Comparison of ENCODE assay signal across 8 mouse cellular contexts in genomic region chr11:75587493-75588284, GRCm38 (mm10). TPM values are rescaled to one million over a fixed set of nuclear protein-coding genes. Genes with fewer than 3 reads are reported as not detected.
DNase-seq lines count a peak whose midpoint lies in the region; ATAC-seq and TF ChIP-seq lines count a peak whose summit lies in the region.

TSS of gene Pitpna (plus strand) at chr11:75588097.

- H3K4me3 ChIP-seq in G1E (ENCODE audit: low read depth, low read length) = peak within 1 kb of the TSS; percentile 95
- H3K4me3 ChIP-seq in forebrain, postnatal 0 days (ENCODE audit: low read depth, low read length) = peak within 1 kb of the TSS; percentile 88
- H3K4me3 ChIP-seq in lung, embryonic 15.5 days = peak within 1 kb of the TSS; percentile 79

- H3K4me2 ChIP-seq in forebrain, postnatal 0 days (ENCODE audit: low read depth) = peak within 1 kb of the TSS; percentile 75
- peak within 1 kb of the TSS; percentile 92 for H3K4me2 ChIP-seq in lung, embryonic 15.5 days

- H3K36me3 ChIP-seq in G1E (replicated peaks) = peaks cover 35% of the 10 kb centered on the region
- H3K36me3 ChIP-seq in forebrain, postnatal 0 days (ENCODE audit: insufficient read depth) = peaks cover 5% of the 10 kb centered on the region
- H3K36me3 ChIP-seq in lung, embryonic 15.5 days = peaks cover 7% of the 10 kb centered on the region

- peak; percentile 87 for DNase-seq in G1E (ENCODE audit: low spot score)
- DNase-seq in cerebellum, adult 18-20 months = peak; percentile 97 to 98
- peak; percentile 95 for DNase-seq in forebrain, postnatal 0 days
- peak; percentile 97 for DNase-seq in heart, postnatal 4 days
- peak; percentile 92 to 94 for DNase-seq in layer of hippocampus, adult 8-10 months (ENCODE audit: low spot score in 2 of 2)
- peak; percentile 90 for DNase-seq in ovary, adult 18-20 months (ENCODE audit: low spot score)
- DNase-seq in thymus, postnatal 0 days (ENCODE audit: low spot score) = peak; percentile 95

- H3K4me1 ChIP-seq in G1E (ENCODE audit: insufficient read depth, low read depth, low read length) = peaks cover 46% of the 10 kb centered on the region
- H3K4me1 ChIP-seq in forebrain, postnatal 0 days (ENCODE audit: insufficient read depth) = peaks cover 12% of the 10 kb centered on the region
- H3K4me1 ChIP-seq in lung, embryonic 15.5 days = peaks cover 25% of the 10 kb centered on the region

- H3K9ac ChIP-seq in forebrain, postnatal 0 days = peak within 1 kb of the TSS; percentile 93
- H3K9ac ChIP-seq in lung, embryonic 15.5 days = peak within 1 kb of the TSS; percentile 82

- no peaks in the 10 kb centered on the region for H3K9me3 ChIP-seq in G1E (replicated peaks)
- H3K9me3 ChIP-seq in forebrain, postnatal 0 days (ENCODE audit: low read length) = no peaks in the 10 kb centered on the region
- H3K9me3 ChIP-seq in lung, embryonic 15.5 days = no peaks in the 10 kb centered on the region

- 5% methylated on average over 49 of the region's 49 CpGs for WGBS in forebrain, postnatal 0 days
- WGBS in lung, embryonic 15.5 days = 4% methylated on average over 49 of the region's 49 CpGs

- peak; percentile 75 for ATAC-seq in G1E (ENCODE audit: extremely low read depth, insufficient number of reproducible peaks, low FRiP score, poor library complexity, severe bottlenecking)
- ATAC-seq in forebrain, postnatal 0 days = peak; percentile 98
- peak; percentile 93 for ATAC-seq in lung, embryonic 15.5 days (ENCODE audit: borderline replicate concordance, extremely low read depth, low FRiP score, low TSS enrichment)

- no peak for TF ChIP-seq CTCF in G1E (IDR thresholded peaks at IDR 0.05; ENCODE audit: low read depth, low read length)
- peak; percentile 18; the same call in 1 of the 2 replicates for TF ChIP-seq CTCF in forebrain, postnatal 0 days (IDR thresholded peaks at IDR 0.05; ENCODE audit: low read depth)

- peak within 1 kb of the TSS; percentile 89 for H3K27ac ChIP-seq in forebrain, postnatal 0 days (ENCODE audit: low read depth, low read length)
- H3K27ac ChIP-seq in lung, embryonic 15.5 days = peak within 1 kb of the TSS; percentile 87

- H3K27me3 ChIP-seq in G1E (ENCODE audit: insufficient read depth, low read length) = peaks cover 19% of the 10 kb centered on the region
- H3K27me3 ChIP-seq in forebrain, postnatal 0 days (ENCODE audit: insufficient read depth, low read length) = no peaks in the 10 kb centered on the region
- no peaks in the 10 kb centered on the region for H3K27me3 ChIP-seq in lung, embryonic 15.5 days

RNA-seq across cellular contexts. Expression of gene Pitpna, which starts in this region (rescaled TPM):
- total RNA-seq in G1E (2014; fragmentation: Nextera tagmentation) (97.5 and 111 TPM in 2 replicates), G1E (2017) (33.0 and 43.2 TPM in 2 replicates)
- polyA plus RNA-seq in G1E (2012) = 24.5 and 32.3 TPM in 2 replicates
- 83.0 and 95.7 TPM in 2 replicates for total RNA-seq in forebrain, postnatal 0 days (2014; rRNA removed)
- 85.8 and 101 TPM in 2 replicates for polyA plus RNA-seq in forebrain, postnatal 0 days (2015; fragmentation: Nextera tagmentation; extraction: Ambion mirVana)
- total RNA-seq in heart, postnatal 4 days (2021) = 100 to 1,000 TPM; 150 to 155 TPM
- total RNA-seq in layer of hippocampus, adult 8-10 months (2022) = 100 to 1,000 TPM; 264 to 282 (median 275) TPM
- polyA plus RNA-seq in lung, embryonic 15.5 days (2015; fragmentation: Nextera tagmentation; extraction: Ambion mirVana) = 73.4 and 76.8 TPM in 2 replicates
- 103 and 112 TPM in 2 replicates for polyA plus RNA-seq in thymus, postnatal 0 days (2015; fragmentation: Nextera tagmentation; extraction: Ambion mirVana)

Comparison
In these comparisons a context has a peak if more than half of its experiments do, and no peak if none do; other contexts are left out.
1. Peak in every context shown above with its lines: DNase-seq, ATAC-seq, H3K4me3 ChIP-seq and H3K27ac ChIP-seq.